Mouse (Mus musculus): ENCODE measurements around the gene Avpr1b. TPM values are rescaled to one million over a fixed set of nuclear protein-coding genes. Genes with fewer than 3 reads are reported as not detected.

Avpr1b gene
- polyA plus RNA-seq, 1 experiment: not detected

GRCm38 (mm10) chr1:131638541-131639421 lies 39.7 kb downstream of the Avpr1b start:
- no peaks in the 10 kb centered on the region for H3K36me3 ChIP-seq (replicated peaks; ENCODE audit: low read length)
- no peak overlapping the region for H3K4me3 ChIP-seq (replicated peaks)
- H3K4me1 ChIP-seq: peaks cover 4% of the 10 kb centered on the region; the same call in 1 of the 2 replicates
- no peaks in the 10 kb centered on the region for H3K9me3 ChIP-seq
- no peak for TF ChIP-seq GATA1 (IDR thresholded peaks at IDR 0.05; ENCODE audit: borderline replicate concordance, low read length)
- TF ChIP-seq FLI1 (IDR thresholded peaks at IDR 0.05; ENCODE audit: low read length): no peak
- no peaks in the 10 kb centered on the region for H3K27me3 ChIP-seq (replicated peaks)

- no peak for TF ChIP-seq FLI1 (IDR thresholded peaks at IDR 0.05; ENCODE audit: low read length)
- TF ChIP-seq GATA1 (IDR thresholded peaks at IDR 0.05; ENCODE audit: borderline replicate concordance, low read length): no peak
- H3K36me3 ChIP-seq (replicated peaks; ENCODE audit: low read length): no peaks in the 10 kb centered on the region
- no peaks in the 10 kb centered on the region for H3K9me3 ChIP-seq
- no peak overlapping the region for H3K4me3 ChIP-seq (replicated peaks)
- H3K27me3 ChIP-seq (replicated peaks): no peaks in the 10 kb centered on the region
- H3K4me1 ChIP-seq: peaks cover 4% of the 10 kb centered on the region; the same call in 1 of the 2 replicates
Measured at GRCm38 (mm10) chr1:131640062-131640461, 41.0 kb downstream of the Avpr1b start.

GRCm38 (mm10) chr1:131641565-131641964 lies 42.5 kb downstream of the Avpr1b start:
- H3K4me3 ChIP-seq (replicated peaks): no peak overlapping the region
- H3K36me3 ChIP-seq (replicated peaks; ENCODE audit: low read length): no peaks in the 10 kb centered on the region
- no peaks in the 10 kb centered on the region for H3K9me3 ChIP-seq
- peaks cover 4% of the 10 kb centered on the region; the same call in 1 of the 2 replicates for H3K4me1 ChIP-seq
- H3K27me3 ChIP-seq (replicated peaks): no peaks in the 10 kb centered on the region
- TF ChIP-seq FLI1 (IDR thresholded peaks at IDR 0.05; ENCODE audit: low read length) (no peak), GATA1 (IDR thresholded peaks at IDR 0.05; ENCODE audit: borderline replicate concordance, low read length) (no peak)

- no peaks in the 10 kb centered on the region for H3K36me3 ChIP-seq (replicated peaks; ENCODE audit: low read length)
- H3K4me3 ChIP-seq (replicated peaks): no peak overlapping the region
- H3K9me3 ChIP-seq: no peaks in the 10 kb centered on the region
- TF ChIP-seq GATA1 (IDR thresholded peaks at IDR 0.05; ENCODE audit: borderline replicate concordance, low read length): no peak
- no peak for TF ChIP-seq FLI1 (IDR thresholded peaks at IDR 0.05; ENCODE audit: low read length)
- no peaks in the 10 kb centered on the region for H3K27me3 ChIP-seq (replicated peaks)
- H3K4me1 ChIP-seq: peaks cover 4% of the 10 kb centered on the region; the same call in 1 of the 2 replicates
Measured at GRCm38 (mm10) chr1:131642251-131642650, 43.2 kb downstream of the Avpr1b start.

GRCm38 (mm10) chr1:131652670-131653443 lies 53.8 kb downstream of the Avpr1b start:
- H3K27me3 ChIP-seq (replicated peaks): peaks cover 3% of the 10 kb centered on the region
- no peaks in the 10 kb centered on the region for H3K36me3 ChIP-seq (replicated peaks; ENCODE audit: low read length)
- no peak for TF ChIP-seq FLI1 (IDR thresholded peaks at IDR 0.05; ENCODE audit: low read length)
- TF ChIP-seq GATA1 (IDR thresholded peaks at IDR 0.05; ENCODE audit: borderline replicate concordance, low read length): no peak
- H3K4me3 ChIP-seq (replicated peaks): no peak overlapping the region
- H3K9me3 ChIP-seq: no peaks in the 10 kb centered on the region
- peaks cover 4% of the 10 kb centered on the region for H3K4me1 ChIP-seq

GRCm38 (mm10) chr1:131655601-131656000 lies 56.6 kb downstream of the Avpr1b start:
- Histone ChIP-seq H3K36me3 (replicated peaks; ENCODE audit: low read length) (no peaks in the 10 kb centered on the region), H3K4me3 (replicated peaks) (no peak overlapping the region), H3K9me3 (no peaks in the 10 kb centered on the region), H3K4me1 (peaks cover 8% of the 10 kb centered on the region), H3K27me3 (replicated peaks) (peaks cover 9% of the 10 kb centered on the region)
- TF ChIP-seq GATA1 (IDR thresholded peaks at IDR 0.05; ENCODE audit: borderline replicate concordance, low read length): no peak
- no peak for TF ChIP-seq FLI1 (IDR thresholded peaks at IDR 0.05; ENCODE audit: low read length)

- Histone ChIP-seq H3K27me3 (replicated peaks) (peaks cover 13% of the 10 kb centered on the region), H3K9me3 (no peaks in the 10 kb centered on the region), H3K4me1 (peaks cover 9% of the 10 kb centered on the region), H3K4me3 (replicated peaks) (peak overlapping the region; percentile 87), H3K36me3 (replicated peaks; ENCODE audit: low read length) (no peaks in the 10 kb centered on the region)
- no peak for TF ChIP-seq GATA1 (IDR thresholded peaks at IDR 0.05; ENCODE audit: borderline replicate concordance, low read length)
- no peak for TF ChIP-seq FLI1 (IDR thresholded peaks at IDR 0.05; ENCODE audit: low read length)
Measured at GRCm38 (mm10) chr1:131657945-131658354, 58.9 kb downstream of the Avpr1b start.

GRCm38 (mm10) chr1:131659512-131660085 lies 60.6 kb downstream of the Avpr1b start:
- Histone ChIP-seq H3K9me3 (no peaks in the 10 kb centered on the region), H3K36me3 (replicated peaks; ENCODE audit: low read length) (no peaks in the 10 kb centered on the region), H3K27me3 (replicated peaks) (peaks cover 17% of the 10 kb centered on the region), H3K4me1 (peaks cover 17% of the 10 kb centered on the region), H3K4me3 (replicated peaks) (no peak overlapping the region)
- no peak for TF ChIP-seq FLI1 (IDR thresholded peaks at IDR 0.05; ENCODE audit: low read length)

GRCm38 (mm10) chr1:131660266-131660665 lies 61.2 kb downstream of the Avpr1b start:
- H3K4me1 ChIP-seq: peaks cover 17% of the 10 kb centered on the region
- no peaks in the 10 kb centered on the region for H3K9me3 ChIP-seq
- no peaks in the 10 kb centered on the region for H3K36me3 ChIP-seq (replicated peaks; ENCODE audit: low read length)
- peaks cover 17% of the 10 kb centered on the region for H3K27me3 ChIP-seq (replicated peaks)
- no peak overlapping the region for H3K4me3 ChIP-seq (replicated peaks)
- TF ChIP-seq GATA1 (IDR thresholded peaks at IDR 0.05; ENCODE audit: borderline replicate concordance, low read length) (no peak), FLI1 (IDR thresholded peaks at IDR 0.05; ENCODE audit: low read length) (0 out of 2 replicates have a peak, but pooled peaks have one; percentile 3)
